Mouse (Mus musculus) kidney, adult 18-20 months (tissue): ENCODE data around the gene Flot2.
"Not testable (repeated sequence)": the region's sequence is repeated elsewhere in the genome, so short reads cannot be mapped to it uniquely, and the experiment has no call there.

Source experiments
- DNase-seq: peaks from one replicate; pipeline ENCODE4 v3.0.0; 2021

Flot2 gene

GRCm38 (mm10) chr11:78037831-78038752, at the start of gene Flot2:
Gene Flot2 (plus strand): TSS chr11:78037931.
- peak; percentile 71 for DNase-seq

GRCm38 (mm10) chr11:77989071-77989690, 48.5 kb upstream of the Flot2 start:
- no peak for DNase-seq

GRCm38 (mm10) chr11:77995556-77995955, 42.2 kb upstream of the Flot2 start:
- no peak for DNase-seq

- DNase-seq = no peak
These were observed 31.3 kb upstream of the Flot2 start for GRCm38 (mm10) chr11:78006446-78006845.

- peak; percentile 84 for DNase-seq
These were observed 18.1 kb upstream of the Flot2 start for GRCm38 (mm10) chr11:78019676-78020075.

GRCm38 (mm10) chr11:78023607-78024006, 14.1 kb upstream of the Flot2 start:
- no peak for DNase-seq

- DNase-seq = no peak
These were observed 8.5 kb upstream of the Flot2 start for GRCm38 (mm10) chr11:78029240-78029639.

GRCm38 (mm10) chr11:78030600-78030999, 7.1 kb upstream of the Flot2 start:
- DNase-seq = no peak

GRCm38 (mm10) chr11:78031389-78031788, 6.3 kb upstream of the Flot2 start:
- DNase-seq = no peak

- DNase-seq = peak; percentile 97
These were observed 5.6 kb upstream of the Flot2 start, which contains the start of gene Dhrs13 for GRCm38 (mm10) chr11:78031947-78032808. Gene Dhrs13 (plus strand): TSS chr11:78032280.

- no peak for DNase-seq
These were observed 4.9 kb upstream of the Flot2 start for GRCm38 (mm10) chr11:78032809-78033195.

GRCm38 (mm10) chr11:78033931-78034617, 3.7 kb upstream of the Flot2 start:
- no peak for DNase-seq

GRCm38 (mm10) chr11:78036791-78037190, 940 bp upstream of the Flot2 start:
- DNase-seq = no peak

GRCm38 (mm10) chr11:78040878-78041277, 3.1 kb downstream of the Flot2 start:
- DNase-seq = no peak

GRCm38 (mm10) chr11:78042290-78042870, 4.6 kb downstream of the Flot2 start:
- DNase-seq = not testable (repeated sequence)

- peak; percentile 91 for DNase-seq
These were observed 7.1 kb downstream of the Flot2 start for GRCm38 (mm10) chr11:78044758-78045251.

GRCm38 (mm10) chr11:78048637-78049036, 10.9 kb downstream of the Flot2 start:
- DNase-seq = not testable (repeated sequence)

GRCm38 (mm10) chr11:78053078-78053477, 15.3 kb downstream of the Flot2 start:
- DNase-seq = no peak

GRCm38 (mm10) chr11:78056946-78057345, 19.2 kb downstream of the Flot2 start:
- DNase-seq = no peak

GRCm38 (mm10) chr11:78059833-78060757, 22.4 kb downstream of the Flot2 start:
- DNase-seq = peak; percentile 79

GRCm38 (mm10) chr11:78062563-78062962, 24.8 kb downstream of the Flot2 start:
- DNase-seq = no peak
